Mouse (Mus musculus) heart, embryonic 11.5 days (tissue): Measurements from ENCODE around the gene Plcl2. TPM values are rescaled to one million over a fixed set of nuclear protein-coding genes. Genes with fewer than 3 reads are reported as not detected.
"Not testable (repeated sequence)": the region's sequence is repeated elsewhere in the genome, so short reads cannot be mapped to it uniquely, and the experiment has no call there.

ENCODE experiments used
- ATAC-seq: fragments of 200-750 bp; cut with Nextera tagmentation; replicated peaks from 2 replicates; pipeline ENCODE4 v1.8.0; 2017; ENCODE audit warnings: moderate library complexity; ENCODE audit not compliant: insufficient number of reproducible peaks, low FRiP score, low TSS enrichment
- H3K27ac ChIP-seq: fragments of 300-500 bp; sonication (generic); 2 replicates; pipeline ENCODE4 v1.5.1; 2014; ENCODE audit warnings: mild to moderate bottlenecking, low read depth, low read length
- H3K27me3 ChIP-seq: fragments of 300-500 bp; sonication (generic); 2 replicates; pipeline ENCODE4 v1.6.1; 2014; ENCODE audit warnings: mild to moderate bottlenecking, low read length, mixed read lengths; ENCODE audit not compliant: control insufficient read depth, insufficient read depth
- H3K36me3 ChIP-seq: fragments of 300-500 bp; sonication (generic); 2 replicates; pipeline ENCODE4 v1.6.1; 2014; ENCODE audit warnings: mild to moderate bottlenecking, low read length, moderate library complexity, mixed read lengths; ENCODE audit not compliant: control insufficient read depth, insufficient read depth
- H3K4me1 ChIP-seq: fragments of 300-500 bp; sonication (generic); 2 replicates; pipeline ENCODE4 v1.6.1; 2014; ENCODE audit warnings: low read length; ENCODE audit not compliant: control insufficient read depth, insufficient read depth
- H3K4me2 ChIP-seq: fragments of 300-500 bp; sonication (generic); 2 replicates; pipeline ENCODE4 v1.6.1; 2014; ENCODE audit warnings: mild to moderate bottlenecking, moderate library complexity
- H3K4me3 ChIP-seq: fragments of 300-500 bp; sonication (generic); 2 replicates; pipeline ENCODE4 v1.5.1; 2014; ENCODE audit warnings: low read depth, low read length
- H3K9ac ChIP-seq: fragments of 300-500 bp; sonication (generic); 2 replicates; pipeline ENCODE4 v1.6.1; 2014; ENCODE audit warnings: mild to moderate bottlenecking, low read depth, low read length, moderate library complexity
- H3K9me3 ChIP-seq: fragments of 300-500 bp; sonication (generic); replicated peaks from 2 replicates; pipeline ENCODE4 v1.6.1; 2016; ENCODE audit warnings: low read length; ENCODE audit not compliant: control insufficient read depth
- WGBS: fragments of 180-500 bp; shearing (Covaris S2); extraction: QIAGEN DNeasy Blood & Tissue Kit; methylation state at CpG from one replicate; pipeline ENCODE4 v1.1.7; 2014; ENCODE audit not compliant: insufficient replicate concordance; 5-methylcytosine and 5-hydroxymethylcytosine counted together
- polyA plus RNA-seq: library from polyadenylated mRNA; unstranded; fragments of >200 nt; fragmentation: Nextera tagmentation; extraction: Ambion mirVana; gene quantifications from 2 replicates; pipeline ENCODE4 v1.2.1, GENCODE M21; 2014

The Plcl2 gene
- polyA plus RNA-seq, 1 experiment from 2014 or later: 5.2 TPM

DNA sequence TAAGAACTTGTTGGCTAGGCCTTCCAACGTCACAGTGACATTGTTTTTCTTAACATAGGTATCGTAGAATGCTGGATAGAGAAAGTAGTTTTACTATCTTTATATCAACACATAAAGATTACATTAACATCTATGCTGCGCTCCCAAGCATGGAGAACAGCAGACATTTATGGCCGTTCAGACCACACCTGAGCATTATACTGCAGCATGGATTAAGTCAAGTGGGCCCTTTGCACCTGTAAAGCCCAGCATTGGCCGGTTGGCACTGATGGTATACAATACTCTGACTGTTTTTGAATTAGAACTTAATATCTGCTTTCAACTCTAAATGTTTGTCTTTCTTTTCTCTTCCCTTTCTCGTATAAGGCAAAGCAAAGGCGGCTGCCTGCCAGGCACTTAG lies 4.8 kb downstream of the Plcl2 start:
- H3K4me3 ChIP-seq: no peak overlapping the region
- H3K27me3 ChIP-seq: no peaks in the 10 kb centered on the region
- no peak overlapping the region for H3K4me2 ChIP-seq
- ATAC-seq: no peak
- H3K27ac ChIP-seq: no peak overlapping the region
- WGBS: 81% methylated on average over 7 of the region's 7 CpGs
- peaks cover 3% of the 10 kb centered on the region; the same call in 1 of the 2 replicates for H3K4me1 ChIP-seq
- no peak overlapping the region for H3K9ac ChIP-seq
- no peaks in the 10 kb centered on the region for H3K9me3 ChIP-seq
- no peaks in the 10 kb centered on the region for H3K36me3 ChIP-seq

DNA sequence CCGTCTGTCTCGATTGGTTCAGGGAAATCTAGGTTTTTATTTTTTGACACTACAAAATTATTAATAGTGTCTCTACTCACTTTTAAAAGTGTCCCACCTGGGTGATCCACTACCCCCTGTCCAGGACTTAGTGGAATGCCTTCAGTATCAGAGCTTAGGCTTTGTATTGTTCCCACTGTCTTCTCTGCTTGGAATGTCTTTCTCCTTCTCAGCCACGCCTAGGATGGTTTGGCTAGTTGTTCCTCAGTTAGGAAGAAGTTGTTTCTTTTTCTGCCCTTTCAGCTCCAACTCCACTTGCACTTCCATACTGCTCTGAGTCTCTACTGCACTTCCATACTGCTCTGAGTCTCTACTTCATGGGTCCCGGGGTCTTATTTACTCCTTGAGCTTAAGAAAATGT lies 6.7 kb downstream of the Plcl2 start:
- no peaks in the 10 kb centered on the region for H3K4me1 ChIP-seq
- H3K4me3 ChIP-seq: no peak overlapping the region
- H3K27me3 ChIP-seq: no peaks in the 10 kb centered on the region
- no peak for ATAC-seq
- no peaks in the 10 kb centered on the region for H3K36me3 ChIP-seq
- WGBS: 73% methylated on average over 4 of the region's 4 CpGs
- no peak overlapping the region for H3K9ac ChIP-seq
- no peaks in the 10 kb centered on the region for H3K9me3 ChIP-seq
- no peak overlapping the region for H3K4me2 ChIP-seq
- no peak overlapping the region for H3K27ac ChIP-seq

GRCm38 (mm10) chr17:50517781-50518415 lies 8.7 kb downstream of the Plcl2 start:
- Histone ChIP-seq H3K36me3 (no peaks in the 10 kb centered on the region), H3K4me1 (no peaks in the 10 kb centered on the region), H3K4me3 (no peak overlapping the region), H3K27ac (no peak overlapping the region), H3K9me3 (no peaks in the 10 kb centered on the region), H3K9ac (no peak overlapping the region), H3K4me2 (no peak overlapping the region), H3K27me3 (no peaks in the 10 kb centered on the region)
- no peak for ATAC-seq
- 59% methylated on average over 6 of the region's 6 CpGs for WGBS

- no peak for ATAC-seq
These were observed 10.4 kb downstream of the Plcl2 start for GRCm38 (mm10) chr17:50519588-50519987.

GRCm38 (mm10) chr17:50522473-50523083 lies 13.4 kb downstream of the Plcl2 start:
- Histone ChIP-seq H3K9ac (no peak overlapping the region), H3K27ac (no peak overlapping the region), H3K9me3 (no peaks in the 10 kb centered on the region), H3K4me1 (no peaks in the 10 kb centered on the region), H3K27me3 (no peaks in the 10 kb centered on the region), H3K4me3 (no peak overlapping the region), H3K36me3 (no peaks in the 10 kb centered on the region), H3K4me2 (no peak overlapping the region)
- WGBS: 81% methylated on average over 5 of the region's 5 CpGs
- ATAC-seq: no peak

More at GRCm38 (mm10) chr17:50519588-50519987, 10.4 kb downstream of the Plcl2 start:
- Histone ChIP-seq H3K9ac (no peak overlapping the region), H3K27ac (no peak overlapping the region), H3K36me3 (no peaks in the 10 kb centered on the region), H3K4me3 (no peak overlapping the region), H3K27me3 (no peaks in the 10 kb centered on the region), H3K9me3 (no peaks in the 10 kb centered on the region), H3K4me1 (no peaks in the 10 kb centered on the region), H3K4me2 (no peak overlapping the region)
- 90% methylated on average over 5 of the region's 5 CpGs for WGBS

- no peaks in the 10 kb centered on the region for H3K36me3 ChIP-seq
- H3K4me1 ChIP-seq: no peaks in the 10 kb centered on the region
- no peak overlapping the region for H3K9ac ChIP-seq
- no peak overlapping the region for H3K4me2 ChIP-seq
- no peak for ATAC-seq
- WGBS: 82% methylated on average over 6 of the region's 6 CpGs
- no peaks in the 10 kb centered on the region for H3K27me3 ChIP-seq
- H3K9me3 ChIP-seq: no peaks in the 10 kb centered on the region
- no peak overlapping the region for H3K4me3 ChIP-seq
- no peak overlapping the region for H3K27ac ChIP-seq
These were observed 15.8 kb downstream of the Plcl2 start for GRCm38 (mm10) chr17:50524970-50525369.

- Histone ChIP-seq H3K4me3 (no peak overlapping the region), H3K27me3 (no peaks in the 10 kb centered on the region), H3K36me3 (no peaks in the 10 kb centered on the region), H3K4me2 (no peak overlapping the region), H3K9ac (no peak overlapping the region), H3K9me3 (no peaks in the 10 kb centered on the region), H3K4me1 (no peaks in the 10 kb centered on the region), H3K27ac (no peak overlapping the region)
- no peak for ATAC-seq
- 61% methylated on average over 2 of the region's 2 CpGs for WGBS
These were observed 16.6 kb downstream of the Plcl2 start for GRCm38 (mm10) chr17:50525821-50526220.

DNA sequence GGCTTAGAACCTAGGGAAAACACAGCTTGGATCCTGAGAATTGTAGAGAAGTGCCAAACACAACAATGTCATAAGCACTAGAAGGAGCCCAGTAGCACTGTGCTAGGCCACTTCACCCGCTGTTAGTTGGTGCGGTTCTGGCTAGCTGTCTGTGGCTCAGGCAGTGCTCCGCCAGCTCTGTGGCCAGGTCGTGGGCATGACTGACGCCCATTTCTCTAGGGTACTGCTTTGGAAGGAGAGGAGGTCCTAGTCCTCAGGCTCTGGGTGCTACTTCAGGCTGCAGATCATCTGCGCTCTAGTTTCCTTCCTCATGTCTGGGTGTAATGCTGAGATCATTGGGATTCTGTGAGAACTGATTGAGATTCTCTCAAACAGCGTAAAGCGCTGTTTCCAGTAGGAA lies 20.9 kb downstream of the Plcl2 start:
- no peaks in the 10 kb centered on the region for H3K9me3 ChIP-seq
- H3K4me1 ChIP-seq: no peaks in the 10 kb centered on the region
- H3K27me3 ChIP-seq: no peaks in the 10 kb centered on the region
- H3K9ac ChIP-seq: no peak overlapping the region
- no peak for ATAC-seq
- no peak overlapping the region for H3K4me3 ChIP-seq
- H3K27ac ChIP-seq: no peak overlapping the region
- 90% methylated on average over 8 of the region's 8 CpGs for WGBS
- H3K4me2 ChIP-seq: no peak overlapping the region
- H3K36me3 ChIP-seq: no peaks in the 10 kb centered on the region

DNA sequence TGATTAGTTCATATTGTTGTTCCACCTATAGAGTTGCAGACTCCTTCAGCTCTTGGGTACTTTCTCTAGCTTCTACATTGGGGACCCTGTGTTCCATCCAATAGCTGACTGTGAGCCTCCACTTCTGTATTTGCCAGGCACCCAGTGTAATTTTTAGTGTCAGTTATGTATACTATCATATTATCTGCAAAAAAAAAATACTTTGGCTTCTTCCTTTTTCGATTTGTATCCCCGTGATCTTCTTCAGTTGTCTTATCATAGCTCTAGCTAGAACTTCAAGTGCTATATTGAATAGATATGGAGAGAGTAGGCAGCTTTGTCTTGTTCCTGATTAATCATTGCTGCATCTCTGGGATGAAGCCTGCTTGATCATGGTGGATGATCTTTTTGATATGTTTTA lies 25.7 kb downstream of the Plcl2 start:
- not testable (repeated sequence) for H3K27me3 ChIP-seq, H3K36me3 ChIP-seq, H3K9ac ChIP-seq, ATAC-seq, H3K9me3 ChIP-seq, H3K27ac ChIP-seq, H3K4me2 ChIP-seq, H3K4me1 ChIP-seq, H3K4me3 ChIP-seq
- WGBS: 91% methylated on average over 2 of the region's 2 CpGs
